Mouse (Mus musculus) limb, embryonic 13.5 days (tissue): ENCODE results near the gene Zfp281. TPM values are rescaled to one million over a fixed set of nuclear protein-coding genes. Genes with fewer than 3 reads are reported as not detected.

Source experiments
- ATAC-seq: fragments of 200-750 bp; cut with Nextera tagmentation; 2 replicates; pipeline ENCODE4 v1.8.0; 2017; ENCODE audit warnings: low read depth, moderate number of reproducible peaks, moderate TSS enrichment; ENCODE audit not compliant: low FRiP score
- H3K27ac ChIP-seq: fragments of 300-500 bp; sonication (generic); 2 replicates; pipeline ENCODE4 v1.5.1; 2015; ENCODE audit warnings: inconsistent platforms, mild to moderate bottlenecking, moderate library complexity
- H3K27me3 ChIP-seq: fragments of 300-500 bp; sonication (generic); 2 replicates; pipeline ENCODE4 v1.6.1; 2015; ENCODE audit warnings: mild to moderate bottlenecking, inconsistent platforms
- H3K36me3 ChIP-seq: fragments of 300-500 bp; sonication (generic); 2 replicates; pipeline ENCODE4 v1.6.1; 2015; ENCODE audit warnings: inconsistent platforms, mild to moderate bottlenecking, moderate library complexity
- H3K4me1 ChIP-seq: fragments of 300-500 bp; sonication (generic); 2 replicates; pipeline ENCODE4 v1.6.1; 2015; ENCODE audit warnings: inconsistent platforms
- H3K4me2 ChIP-seq: fragments of 300-500 bp; sonication (generic); replicated peaks from 2 replicates; pipeline ENCODE4 v1.6.1; 2015; ENCODE audit warnings: inconsistent platforms, mild to moderate bottlenecking, moderate library complexity
- H3K4me3 ChIP-seq: fragments of 300-500 bp; sonication (generic); 2 replicates; pipeline ENCODE4 v1.5.1; 2015; ENCODE audit warnings: moderate library complexity, mild to moderate bottlenecking, inconsistent platforms
- H3K9ac ChIP-seq: fragments of 300-500 bp; sonication (generic); 2 replicates; pipeline ENCODE4 v1.6.1; 2015; ENCODE audit warnings: mild to moderate bottlenecking, inconsistent platforms
- H3K9me3 ChIP-seq: fragments of 300-500 bp; sonication (generic); 2 replicates; pipeline ENCODE4 v1.6.1; 2016; ENCODE audit warnings: inconsistent platforms
- WGBS: fragments of 180-500 bp; shearing (Covaris S2); methylation state at CpG from one replicate; pipeline ENCODE4 v1.1.7; 2015; 5-methylcytosine and 5-hydroxymethylcytosine counted together
- polyA plus RNA-seq: library from polyadenylated mRNA; unstranded; fragments of >200 nt; fragmentation: Nextera tagmentation; extraction: Ambion mirVana; gene quantifications from 2 replicates; pipeline ENCODE4 v1.2.1, GENCODE M21; 2015

Gene Zfp281
- polyA plus RNA-seq, result 26.2 and 27.3 TPM in 2 replicates

DNA sequence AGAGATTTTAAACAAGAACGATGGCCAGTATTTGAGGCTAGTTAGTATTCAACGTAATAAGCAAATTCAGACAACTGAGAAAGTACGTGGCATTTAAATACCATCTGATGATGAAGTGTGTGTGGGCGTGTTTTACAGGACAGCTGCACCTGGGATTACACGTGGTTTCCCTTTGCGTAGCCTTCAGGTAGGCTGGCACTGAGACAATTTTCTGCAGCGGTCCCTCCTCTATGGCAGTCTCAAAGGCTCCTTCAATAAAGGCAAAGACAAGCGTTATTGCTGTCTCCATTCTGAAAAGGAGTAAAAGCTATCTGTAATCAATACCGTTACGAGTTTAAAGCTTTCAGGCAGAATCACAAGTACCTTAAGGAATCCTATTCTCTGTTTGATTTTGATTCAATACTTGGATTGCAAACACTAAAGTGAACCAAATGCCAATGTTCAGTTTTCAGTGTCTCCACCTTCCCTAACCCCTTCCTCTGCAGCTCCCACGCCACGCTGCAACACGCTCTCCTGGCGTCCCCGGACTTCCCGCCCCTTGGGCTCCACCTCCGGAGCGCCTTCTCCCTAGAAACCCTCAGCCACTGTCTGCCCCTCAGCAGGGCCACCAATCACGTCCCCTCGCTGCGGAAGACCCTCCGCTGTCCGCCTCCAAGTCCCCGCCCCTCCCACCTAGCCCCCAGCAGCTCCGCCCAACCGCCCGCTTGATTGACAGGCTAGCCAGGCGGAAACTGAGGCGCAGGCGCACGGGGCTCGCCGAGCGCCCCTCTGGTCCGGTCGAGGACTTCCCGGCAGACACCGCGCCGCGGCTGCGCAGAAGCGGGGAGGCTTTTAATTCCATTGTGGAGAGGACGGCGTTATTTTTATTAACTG lies at the start of gene Zfp281:
TSS of gene Zfp281 (plus strand) at position 756 of the 873 bp plus-strand sequence.
- Histone ChIP-seq H3K36me3 (peaks cover 25% of the 10 kb centered on the region), H3K27ac (peak within 1 kb of the TSS; percentile 90), H3K27me3 (no peaks in the 10 kb centered on the region), H3K4me3 (peak within 1 kb of the TSS; percentile 81), H3K9ac (peak within 1 kb of the TSS; percentile 92), H3K4me2 (peak within 1 kb of the TSS; percentile 86), H3K4me1 (peaks cover 28% of the 10 kb centered on the region), H3K9me3 (no peaks in the 10 kb centered on the region)
- WGBS, result 2% methylated on average over 45 of the region's 45 CpGs
- peak; percentile 99 for ATAC-seq

DNA sequence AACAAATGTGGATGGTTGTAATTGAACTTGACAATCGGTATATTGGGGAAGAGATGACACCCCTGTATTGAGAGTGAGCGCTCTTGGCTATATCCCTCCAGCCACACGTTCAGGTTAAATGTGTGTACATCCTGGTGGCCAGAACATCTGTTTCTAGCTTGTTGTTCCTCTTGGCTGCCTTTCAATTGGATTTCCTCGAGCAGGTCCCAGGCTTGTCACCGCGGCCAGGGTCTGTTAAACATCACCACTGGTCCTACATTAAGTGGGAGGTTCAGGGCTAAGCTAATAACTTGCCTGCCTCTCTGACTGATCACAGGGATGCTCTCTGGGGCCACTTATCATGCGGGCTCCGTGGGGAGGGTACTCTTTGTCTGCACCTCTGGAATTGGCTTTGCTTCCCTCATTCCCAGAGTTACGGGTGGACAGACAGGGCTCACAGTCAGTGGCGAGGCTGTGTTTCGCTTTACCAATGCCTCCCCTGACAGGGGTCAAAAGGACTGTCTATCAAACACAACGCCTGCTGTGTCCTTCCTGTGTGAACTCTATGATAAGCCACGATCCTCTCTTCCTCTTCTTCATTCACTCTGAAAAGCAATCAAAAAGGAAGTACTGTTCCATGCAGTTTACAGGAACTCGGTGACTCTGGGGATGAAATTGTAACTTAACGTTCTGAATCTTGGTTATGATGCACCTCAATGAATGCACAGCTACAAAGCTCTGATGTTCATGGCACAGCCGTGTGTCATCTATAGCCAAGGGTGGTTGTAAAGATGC lies 46.6 kb upstream of the Zfp281 start:
- peak overlapping the region; percentile 33 for H3K4me2 ChIP-seq
- H3K4me1 ChIP-seq, result peaks cover 21% of the 10 kb centered on the region
- peaks cover 39% of the 10 kb centered on the region for H3K27me3 ChIP-seq
- peak; percentile 69 for ATAC-seq
- no peak overlapping the region for H3K27ac ChIP-seq
- no peak overlapping the region for H3K4me3 ChIP-seq
- 30% methylated on average over 16 of the region's 16 CpGs for WGBS
- H3K9me3 ChIP-seq, result no peaks in the 10 kb centered on the region
- H3K9ac ChIP-seq, result no peak overlapping the region
- no peaks in the 10 kb centered on the region for H3K36me3 ChIP-seq

- ATAC-seq, result no peak
- Histone ChIP-seq H3K27me3 (peaks cover 41% of the 10 kb centered on the region), H3K9me3 (no peaks in the 10 kb centered on the region), H3K4me3 (no peak overlapping the region), H3K27ac (no peak overlapping the region), H3K4me1 (peaks cover 27% of the 10 kb centered on the region), H3K9ac (no peak overlapping the region), H3K4me2 (no peak overlapping the region), H3K36me3 (no peaks in the 10 kb centered on the region)
- WGBS, result 80% methylated on average over 14 of the region's 14 CpGs
These were observed 45.3 kb upstream of the Zfp281 start for GRCm38 (mm10) chr1:136579360-136579759.

DNA sequence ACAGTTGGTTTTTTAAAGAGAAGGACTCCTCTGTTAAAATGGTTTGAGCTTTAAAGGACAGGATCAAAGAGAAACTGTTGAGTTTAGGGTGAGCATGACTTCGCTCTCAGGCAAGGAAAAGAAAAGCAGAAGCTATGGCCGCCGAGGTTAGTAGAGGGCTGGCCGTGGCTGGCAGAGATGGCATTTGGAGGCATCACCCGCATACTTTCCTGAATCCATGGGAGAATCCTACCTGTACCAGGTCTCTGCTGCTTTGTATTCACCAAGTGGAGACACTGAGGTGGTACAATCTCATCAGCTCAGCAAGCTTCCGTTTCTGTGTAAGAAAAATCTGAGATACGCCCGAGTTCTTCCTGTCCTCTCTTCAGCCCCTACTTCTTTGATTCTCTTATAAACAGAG lies 44.4 kb upstream of the Zfp281 start:
- H3K27ac ChIP-seq, result no peak overlapping the region
- no peaks in the 10 kb centered on the region for H3K9me3 ChIP-seq
- peaks cover 41% of the 10 kb centered on the region for H3K27me3 ChIP-seq
- H3K4me3 ChIP-seq, result no peak overlapping the region
- no peaks in the 10 kb centered on the region for H3K36me3 ChIP-seq
- no peak overlapping the region for H3K9ac ChIP-seq
- H3K4me1 ChIP-seq, result peaks cover 27% of the 10 kb centered on the region
- 91% methylated on average over 8 of the region's 8 CpGs for WGBS
- no peak overlapping the region for H3K4me2 ChIP-seq
- ATAC-seq, result no peak

- Histone ChIP-seq H3K4me1 (peaks cover 21% of the 10 kb centered on the region), H3K9me3 (no peaks in the 10 kb centered on the region), H3K4me2 (no peak overlapping the region), H3K27me3 (peaks cover 42% of the 10 kb centered on the region), H3K36me3 (no peaks in the 10 kb centered on the region), H3K9ac (no peak overlapping the region), H3K4me3 (no peak overlapping the region), H3K27ac (no peak overlapping the region)
- WGBS, result 84% methylated on average over 8 of the region's 8 CpGs
- ATAC-seq, result no peak
These were observed 42.9 kb upstream of the Zfp281 start for GRCm38 (mm10) chr1:136581841-136582240.

- Histone ChIP-seq H3K4me3 (no peak overlapping the region), H3K9me3 (no peaks in the 10 kb centered on the region), H3K36me3 (no peaks in the 10 kb centered on the region), H3K27me3 (peaks cover 17% of the 10 kb centered on the region; the same call in 1 of the 2 replicates), H3K4me1 (peaks cover 24% of the 10 kb centered on the region), H3K9ac (no peak overlapping the region), H3K27ac (no peak overlapping the region), H3K4me2 (no peak overlapping the region)
- WGBS, result 33% methylated on average over 13 of the region's 13 CpGs
- ATAC-seq, result no peak
These were observed 36.8 kb upstream of the Zfp281 start for GRCm38 (mm10) chr1:136587761-136588405.

DNA sequence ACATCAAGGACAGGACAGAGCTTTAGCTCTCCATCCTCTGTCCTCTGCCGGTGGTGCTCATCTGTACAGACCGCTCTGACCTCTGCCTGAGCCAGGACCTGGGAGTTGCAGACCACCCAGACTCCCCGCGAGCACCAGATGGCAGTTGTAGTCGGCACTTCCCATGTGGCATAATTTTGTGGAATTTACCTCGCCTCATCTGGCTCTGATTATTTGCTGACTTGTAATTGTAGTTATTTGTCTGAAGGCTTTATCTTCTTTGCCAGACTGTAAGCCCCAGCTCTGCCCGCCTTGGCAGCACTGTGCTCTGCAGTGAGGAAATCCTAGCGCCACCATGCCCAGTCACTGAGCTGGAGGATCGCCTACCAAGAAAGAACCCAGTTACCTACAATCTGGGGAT lies 35.8 kb upstream of the Zfp281 start:
- H3K4me1 ChIP-seq, result peaks cover 22% of the 10 kb centered on the region
- 4% methylated on average over 9 of the region's 9 CpGs for WGBS
- H3K27me3 ChIP-seq, result peaks cover 15% of the 10 kb centered on the region; the same call in 1 of the 2 replicates
- H3K36me3 ChIP-seq, result no peaks in the 10 kb centered on the region
- H3K9ac ChIP-seq, result no peak overlapping the region
- peak; percentile 66; the same call in 1 of the 2 replicates for ATAC-seq
- H3K27ac ChIP-seq, result no peak overlapping the region
- H3K4me3 ChIP-seq, result peak overlapping the region; percentile 28
- H3K9me3 ChIP-seq, result no peaks in the 10 kb centered on the region
- H3K4me2 ChIP-seq, result peak overlapping the region; percentile 64

DNA sequence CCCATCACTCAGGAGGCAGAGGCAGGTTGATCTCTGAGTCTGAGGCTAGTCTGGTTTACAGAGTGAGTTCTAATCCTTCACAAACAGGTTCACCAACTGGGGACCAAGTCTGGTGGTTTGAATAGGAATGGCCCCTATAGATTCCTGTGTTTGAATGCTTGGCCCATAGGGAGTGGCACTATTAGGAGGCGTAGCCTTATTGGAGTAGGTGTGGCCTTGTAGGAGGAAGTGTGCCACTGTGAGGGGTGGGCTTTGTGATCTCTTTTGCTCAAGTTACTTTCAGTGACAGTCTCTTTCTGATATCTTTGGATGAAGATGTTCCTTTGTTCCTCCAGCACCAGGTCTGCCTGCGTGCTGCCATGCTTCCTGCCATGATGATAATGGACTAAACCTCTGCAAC lies 32.0 kb upstream of the Zfp281 start:
- H3K9ac ChIP-seq, result no peak overlapping the region
- no peaks in the 10 kb centered on the region for H3K9me3 ChIP-seq
- peaks cover 6% of the 10 kb centered on the region; the same call in 1 of the 2 replicates for H3K27me3 ChIP-seq
- peaks cover 18% of the 10 kb centered on the region for H3K4me1 ChIP-seq
- no peaks in the 10 kb centered on the region for H3K36me3 ChIP-seq
- H3K27ac ChIP-seq, result no peak overlapping the region
- H3K4me2 ChIP-seq, result no peak overlapping the region
- H3K4me3 ChIP-seq, result no peak overlapping the region
- 98% methylated on average over 2 of the region's 2 CpGs for WGBS
- no peak for ATAC-seq

DNA sequence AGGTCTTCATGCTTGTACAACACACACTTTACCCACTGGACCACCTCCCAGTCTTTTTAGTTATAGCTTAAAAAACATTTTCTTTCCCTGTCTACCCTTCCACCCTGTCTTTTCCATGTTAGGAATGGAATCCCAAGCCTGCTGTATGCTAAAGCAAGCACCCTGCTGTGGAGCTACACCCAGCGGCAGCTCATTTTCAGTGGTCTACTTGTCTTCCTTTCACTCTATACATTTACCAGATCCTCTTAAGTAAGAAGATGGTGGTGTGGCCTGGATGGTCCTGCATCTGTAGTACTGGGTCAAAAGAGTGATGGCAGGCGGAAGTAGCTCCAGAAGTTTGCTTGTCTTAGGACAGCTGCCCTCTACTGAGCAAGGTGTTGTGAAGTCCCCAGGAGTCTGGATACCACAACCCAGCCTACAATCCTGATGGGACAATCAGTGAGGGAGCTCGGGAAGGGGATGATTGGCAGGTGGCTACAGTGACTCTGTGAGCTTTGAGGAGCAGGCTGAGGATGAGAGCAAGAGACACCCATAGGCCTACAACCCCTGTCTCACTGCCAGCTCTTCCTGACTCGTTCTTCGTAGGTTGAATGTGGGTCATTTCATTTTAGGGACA lies 30.4 kb upstream of the Zfp281 start:
- Histone ChIP-seq H3K27me3 (peaks cover 2% of the 10 kb centered on the region; the same call in 1 of the 2 replicates), H3K4me3 (no peak overlapping the region), H3K4me1 (0 out of 2 replicates have a peak, but pooled peaks cover 2% of the 10 kb centered on the region), H3K9me3 (no peaks in the 10 kb centered on the region), H3K9ac (no peak overlapping the region), H3K27ac (no peak overlapping the region), H3K4me2 (no peak overlapping the region), H3K36me3 (no peaks in the 10 kb centered on the region)
- 92% methylated on average over 5 of the region's 5 CpGs for WGBS
- ATAC-seq, result no peak

- WGBS, result 82% methylated on average over 2 of the region's 2 CpGs
- ATAC-seq, result no peak
- no peak overlapping the region for H3K4me2 ChIP-seq
- no peak overlapping the region for H3K27ac ChIP-seq
- H3K9me3 ChIP-seq, result no peaks in the 10 kb centered on the region
- H3K4me1 ChIP-seq, result peaks cover 11% of the 10 kb centered on the region; the same call in 1 of the 2 replicates
- no peaks in the 10 kb centered on the region for H3K27me3 ChIP-seq
- no peak overlapping the region for H3K9ac ChIP-seq
- H3K4me3 ChIP-seq, result no peak overlapping the region
- H3K36me3 ChIP-seq, result no peaks in the 10 kb centered on the region
These were observed 27.9 kb upstream of the Zfp281 start for GRCm38 (mm10) chr1:136596821-136597220.

DNA sequence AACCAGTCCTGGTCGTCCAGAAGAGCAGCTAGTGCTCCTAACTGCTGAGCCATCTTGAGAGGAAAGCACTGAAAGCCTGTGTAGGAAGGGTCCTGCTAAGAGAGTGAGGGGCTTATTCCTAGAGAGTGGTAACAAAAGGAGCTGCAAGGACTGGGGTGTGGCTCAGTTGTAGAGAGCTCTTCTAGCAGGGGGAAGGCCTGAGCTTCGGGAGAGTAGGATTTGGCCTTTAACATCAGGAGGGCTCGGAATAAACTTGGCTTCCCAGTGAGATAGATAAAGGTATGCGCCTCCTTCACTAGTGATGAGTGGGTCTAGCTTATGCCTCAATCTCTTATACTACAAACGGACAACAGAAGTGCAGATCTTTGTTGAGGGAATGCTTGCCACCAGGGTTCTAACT lies 26.4 kb upstream of the Zfp281 start:
- Histone ChIP-seq H3K27me3 (no peaks in the 10 kb centered on the region), H3K9ac (no peak overlapping the region), H3K4me3 (no peak overlapping the region), H3K27ac (no peak overlapping the region), H3K9me3 (no peaks in the 10 kb centered on the region), H3K4me2 (no peak overlapping the region), H3K4me1 (peaks cover 11% of the 10 kb centered on the region; the same call in 1 of the 2 replicates), H3K36me3 (no peaks in the 10 kb centered on the region)
- WGBS, result 84% methylated on average over 5 of the region's 5 CpGs
- no peak for ATAC-seq
